Mouse (Mus musculus) gonadal fat pad, adult 2 months (tissue): ENCODE measurements around the gene Hsbp1. TPM values are rescaled to one million over a fixed set of nuclear protein-coding genes. Genes with fewer than 3 reads are reported as not detected.

ENCODE experiments used
- DNase-seq: peaks from one replicate; pipeline ENCODE4 v3.0.0-alpha.2; 2012; ENCODE audit warnings: low read depth
- polyA plus RNA-seq: library from polyadenylated mRNA; depleted of rRNA; stranded (reverse); fragments of >200 nt; gene quantifications from 2 replicates; pipeline ENCODE4 v1.2.3, GENCODE M21; 2012; rRNA removed

The Hsbp1 gene
- polyA plus RNA-seq, 1 experiment = 168 TPM

DNA sequence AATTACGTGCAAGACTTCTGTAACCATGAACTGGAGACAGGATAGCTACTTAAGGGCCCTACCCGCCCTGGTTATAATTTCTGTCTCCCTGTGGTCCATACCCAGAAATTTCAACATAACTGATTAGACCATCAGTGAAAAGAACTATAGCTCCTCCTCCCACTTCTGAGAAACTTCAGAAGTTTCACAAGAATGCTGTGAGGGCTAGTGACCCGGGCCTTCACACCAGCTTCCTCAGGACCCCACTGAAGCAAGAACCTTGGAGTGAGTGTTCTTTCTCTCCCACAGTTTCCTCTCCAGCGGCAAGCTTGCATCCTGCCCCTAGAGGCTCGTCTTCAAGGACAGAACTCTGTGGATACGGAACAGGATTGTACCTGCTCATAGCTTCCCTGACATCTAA lies 41.6 kb downstream of the Hsbp1 start:
- no peak for DNase-seq

DNA sequence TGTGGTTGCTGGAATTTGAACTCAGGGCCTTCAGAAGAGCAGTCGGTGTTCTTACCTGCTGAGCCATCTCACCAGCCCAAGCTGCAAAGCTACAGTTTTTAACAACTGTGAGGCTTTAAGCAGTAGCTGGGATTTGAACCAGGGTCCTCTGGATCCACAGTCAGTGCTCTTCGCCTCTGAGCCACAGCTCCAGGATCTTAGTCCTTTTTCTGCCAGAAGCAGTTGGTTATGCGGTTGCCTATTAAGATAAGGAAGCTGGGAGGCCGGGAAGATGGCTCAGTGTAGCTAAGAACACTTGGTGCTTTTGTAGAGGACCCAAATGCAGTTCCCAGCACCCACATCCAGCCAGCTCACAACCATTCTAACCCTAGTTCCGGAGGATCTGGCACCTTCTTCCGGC lies 42.7 kb downstream of the Hsbp1 start:
- DNase-seq = no peak

DNA sequence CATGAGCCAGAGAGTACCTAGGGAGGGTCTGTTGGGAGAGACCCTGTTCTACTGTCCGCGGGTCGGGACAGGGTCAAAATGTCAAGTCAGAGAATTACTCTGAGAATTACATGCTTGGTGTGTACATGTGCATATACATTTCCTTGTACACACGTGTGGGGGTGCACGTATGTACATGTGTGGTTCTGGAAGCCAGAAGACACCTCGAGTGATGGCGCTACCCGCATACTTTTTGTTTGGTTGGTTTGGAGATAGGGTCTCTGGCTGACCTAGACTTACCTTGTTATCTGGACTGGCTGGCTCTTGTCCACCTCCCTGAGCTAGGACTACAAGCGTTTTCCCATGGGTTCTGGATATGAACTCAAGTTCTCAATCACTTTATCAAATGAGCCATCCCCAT lies 49.8 kb downstream of the Hsbp1 start:
- no peak for DNase-seq

DNA sequence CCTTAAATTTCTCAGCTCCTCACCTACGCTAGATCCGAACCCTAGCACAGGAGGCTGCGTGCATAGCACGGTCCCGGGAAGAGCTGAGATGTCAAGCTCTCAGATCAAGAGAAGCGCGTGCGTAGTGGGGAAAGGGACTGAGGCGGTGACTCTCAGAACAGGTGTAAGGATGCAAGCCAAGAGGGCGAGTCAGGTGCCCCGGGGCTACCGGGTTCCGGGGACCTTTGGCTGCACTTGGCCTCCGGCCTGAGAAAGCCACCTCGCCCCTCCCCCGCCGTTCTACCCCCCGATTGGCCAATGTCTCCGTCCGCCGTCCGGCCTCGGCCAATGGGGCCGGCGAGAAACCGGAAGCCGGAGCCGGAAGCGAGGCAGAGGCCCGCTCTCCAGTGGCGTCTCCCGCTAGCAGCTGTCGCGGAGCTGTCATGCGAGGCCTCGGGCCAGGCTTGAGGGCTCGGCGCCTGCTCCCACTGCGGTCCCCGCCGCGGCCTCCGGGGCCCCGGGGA lies 50.3 kb downstream of the Hsbp1 start, which contains the start of gene Mlycd:
Mlycd (plus strand) TSS at position 355 of the 503 bp plus-strand sequence.
- DNase-seq = no peak

DNA sequence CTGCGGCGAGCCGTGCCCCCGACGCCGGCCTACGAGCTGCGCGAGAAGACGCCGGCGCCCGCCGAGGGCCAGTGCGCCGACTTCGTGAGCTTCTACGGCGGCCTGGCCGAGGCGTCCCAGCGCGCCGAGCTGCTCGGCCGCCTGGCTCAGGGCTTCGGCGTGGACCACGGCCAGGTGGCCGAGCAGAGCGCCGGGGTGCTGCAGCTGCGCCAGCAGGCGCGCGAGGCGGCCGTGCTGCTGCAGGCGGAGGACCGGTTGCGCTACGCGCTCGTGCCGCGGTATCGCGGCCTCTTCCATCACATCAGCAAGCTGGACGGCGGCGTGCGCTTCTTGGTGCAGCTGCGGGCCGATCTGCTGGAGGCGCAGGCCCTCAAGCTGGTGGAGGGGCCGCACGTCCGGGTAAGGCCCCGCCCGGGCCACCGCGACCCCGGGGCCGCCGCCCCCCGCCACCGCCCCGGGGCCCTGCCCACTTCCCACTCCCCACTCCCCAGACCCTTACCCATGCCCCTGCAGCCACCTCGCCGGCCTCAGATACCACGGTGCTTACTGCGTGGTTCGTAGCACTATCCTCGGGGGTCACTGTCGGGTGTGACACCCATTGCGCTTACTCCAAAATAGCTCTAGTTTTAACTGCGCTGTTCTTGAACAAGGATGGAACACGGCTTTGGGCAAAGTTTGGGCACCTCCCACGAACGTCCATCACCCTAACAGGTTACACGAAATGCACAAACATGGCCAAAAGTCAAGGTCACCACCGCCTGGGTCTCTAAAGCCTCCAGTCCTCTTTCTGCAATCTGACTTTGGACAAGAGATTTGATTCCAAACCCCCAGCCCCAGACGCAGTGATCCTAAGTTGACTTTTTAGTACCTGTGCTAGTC lies 51.0 kb downstream of the Hsbp1 start:
- DNase-seq = no peak

Other genes starting within 250 kb of the Hsbp1 start
- 27.5 and 30.6 TPM in 2 replicates for gene Mlycd, start 50.4 kb downstream of the Hsbp1 start, polyA plus RNA-seq
- 20.6 and 31.2 TPM in 2 replicates for gene Osgin1, start 89.6 kb downstream of the Hsbp1 start, polyA plus RNA-seq
- 0.81 and 1.2 TPM in 2 replicates for gene Necab2, start 102.2 kb downstream of the Hsbp1 start, polyA plus RNA-seq
- 0.18 and 0.24 TPM in 2 replicates for gene Slc38a8, start 157.2 kb downstream of the Hsbp1 start, polyA plus RNA-seq
- gene Mbtps1, start 214.2 kb downstream of the Hsbp1 start, polyA plus RNA-seq = 103 and 107 TPM in 2 replicates
- 26.2 and 28.6 TPM in 2 replicates for gene Hsdl1, start 230.7 kb downstream of the Hsbp1 start, polyA plus RNA-seq
- gene Dnaaf1, start 230.7 kb downstream of the Hsbp1 start, polyA plus RNA-seq = 2.0 and 4.0 TPM in 2 replicates